Mouse (Mus musculus): ENCODE measurements around the gene Nt5c1a.

- TF ChIP-seq POLR2A (IDR thresholded peaks at IDR 0.05; ENCODE audit: control insufficient read depth, extremely low read depth, insufficient read depth, low read length, poor library complexity), result no peak
- no peak for TF ChIP-seq CTCF (IDR thresholded peaks at IDR 0.05; ENCODE audit: borderline replicate concordance, control insufficient read depth, extremely low read depth, insufficient read depth, low read length, poor library complexity)
Observed at GRCm38 (mm10) chr4:123261721-123262401, 60.6 kb downstream of the Nt5c1a start, which contains the start of gene Pabpc4.
